ENCODE assay signal across 21 mouse cellular contexts in the genomic region with DNA sequence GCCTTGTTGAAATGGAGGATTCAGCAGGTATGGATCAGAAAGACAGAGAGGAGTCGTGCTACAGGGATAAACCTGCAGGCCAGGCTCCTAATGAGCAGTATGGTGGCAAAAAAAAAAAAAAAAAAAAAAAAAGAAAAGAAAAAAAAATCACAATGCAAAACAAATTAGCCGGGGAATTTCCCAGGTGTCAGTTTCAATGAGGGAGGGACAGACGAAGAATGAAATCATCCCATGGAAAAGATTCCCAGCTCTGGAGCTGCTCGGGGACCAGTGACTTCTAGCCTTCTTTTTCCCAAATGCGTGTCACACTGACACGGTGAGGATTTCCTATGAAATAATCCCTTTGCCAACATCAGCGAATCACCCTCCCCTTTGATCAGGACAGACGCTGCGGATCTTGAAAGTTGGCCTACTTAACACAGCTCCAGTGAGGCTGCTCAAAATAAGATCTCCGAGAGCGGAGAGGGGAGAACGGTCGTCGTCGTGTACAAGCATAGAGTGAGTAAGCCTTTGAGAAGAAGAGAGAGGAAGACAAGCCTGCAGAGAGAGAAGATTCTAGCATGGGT.
A peak's percentile ranks its signal among the peaks of the same experiment; 100 is the strongest.
DNase-seq lines count a peak whose midpoint lies in the region; ATAC-seq and TF ChIP-seq lines count a peak whose summit lies in the region.
"Had no signal": no experiment of that assay in that cellular context is flagged by ENCODE, and none has a peak within 500 bp of the region (broad histone marks: within the 10 kb centered on the region; RNA-seq: fewer than 3 reads in every experiment).

No protein-coding gene starts in this region.

- H3K27me3 ChIP-seq in forebrain, embryonic 10.5 days (ENCODE audit: poor library complexity, severe bottlenecking), result peaks cover 47% of the 10 kb centered on the region
- no peaks in the 10 kb centered on the region for H3K27me3 ChIP-seq in forebrain, embryonic 14.5 days (replicated peaks; ENCODE audit: control insufficient read depth, insufficient read depth, low read length)
- no peaks in the 10 kb centered on the region for H3K27me3 ChIP-seq in hindbrain, postnatal 0 days (ENCODE audit: insufficient read depth, low read length)
- no peaks in the 10 kb centered on the region for H3K27me3 ChIP-seq in hindbrain, embryonic 14.5 days (ENCODE audit: control insufficient read depth, insufficient read depth, low read length)
- H3K27me3 ChIP-seq: hindbrain, embryonic 12.5 days; intestine, embryonic 15.5 days; liver, embryonic 15.5 days had no signal

- no peak for TF ChIP-seq CTCF in hindbrain, postnatal 0 days (IDR thresholded peaks at IDR 0.05; ENCODE audit: low read depth)

- H3K36me3 ChIP-seq in forebrain, embryonic 10.5 days (replicated peaks), result no peaks in the 10 kb centered on the region
- no peaks in the 10 kb centered on the region for H3K36me3 ChIP-seq in forebrain, embryonic 14.5 days (ENCODE audit: control insufficient read depth, insufficient read depth, low read length)
- no peaks in the 10 kb centered on the region for H3K36me3 ChIP-seq in hindbrain, postnatal 0 days (ENCODE audit: insufficient read depth, low read length)
- H3K36me3 ChIP-seq in hindbrain, embryonic 14.5 days (replicated peaks; ENCODE audit: control insufficient read depth, insufficient read depth), result no peaks in the 10 kb centered on the region
- H3K36me3 ChIP-seq: G1E; heart, embryonic 10.5 days; hindbrain, embryonic 12.5 days; intestine, embryonic 15.5 days; limb, embryonic 10.5 days; liver, embryonic 15.5 days had no signal

- H3K4me1 ChIP-seq in forebrain, embryonic 10.5 days, result peaks cover 74% of the 10 kb centered on the region
- H3K4me1 ChIP-seq in forebrain, embryonic 14.5 days (ENCODE audit: control insufficient read depth, insufficient read depth, low read length), result peaks cover 8% of the 10 kb centered on the region; the same call in 1 of the 2 replicates
- H3K4me1 ChIP-seq in hindbrain, postnatal 0 days (ENCODE audit: insufficient read depth, low read length), result no peaks in the 10 kb centered on the region
- no peaks in the 10 kb centered on the region for H3K4me1 ChIP-seq in hindbrain, embryonic 14.5 days (replicated peaks; ENCODE audit: control insufficient read depth, insufficient read depth, low read length)
- H3K4me1 ChIP-seq: liver, embryonic 15.5 days had no signal

- no peak overlapping the region for H3K4me2 ChIP-seq in forebrain, embryonic 14.5 days (ENCODE audit: low read length)
- H3K4me2 ChIP-seq in hindbrain, postnatal 0 days (ENCODE audit: low read depth, low read length), result no peak overlapping the region
- no peak overlapping the region for H3K4me2 ChIP-seq in hindbrain, embryonic 14.5 days (replicated peaks)
- H3K4me2 ChIP-seq: hindbrain, embryonic 12.5 days; intestine, embryonic 15.5 days; liver, embryonic 15.5 days had no signal

- intact Hi-C loops in left cerebral cortex, postnatal 4 days (cut with DNase I), result no loop called here

- H3K4me3 ChIP-seq in forebrain, embryonic 10.5 days, result no peak overlapping the region
- no peak overlapping the region for H3K4me3 ChIP-seq in forebrain, embryonic 14.5 days (ENCODE audit: low read depth, low read length)
- no peak overlapping the region for H3K4me3 ChIP-seq in hindbrain, postnatal 0 days (ENCODE audit: low read length)
- H3K4me3 ChIP-seq in hindbrain, embryonic 14.5 days (replicated peaks; ENCODE audit: low read length), result no peak overlapping the region
- H3K4me3 ChIP-seq: heart, embryonic 10.5 days; hindbrain, embryonic 12.5 days; intestine, embryonic 15.5 days; limb, embryonic 10.5 days; liver, embryonic 15.5 days had no signal

- 0 out of 2 replicates have a peak overlapping the region, but pooled peaks have one; percentile 37 for H3K27ac ChIP-seq in forebrain, embryonic 10.5 days
- no peak overlapping the region for H3K27ac ChIP-seq in forebrain, embryonic 14.5 days (ENCODE audit: low read depth, low read length)
- H3K27ac ChIP-seq in hindbrain, postnatal 0 days, result no peak overlapping the region
- no peak overlapping the region for H3K27ac ChIP-seq in hindbrain, embryonic 14.5 days
- H3K27ac ChIP-seq: hindbrain, embryonic 12.5 days; intestine, embryonic 15.5 days; liver, embryonic 15.5 days had no signal

- 60% methylated on average over 15 of the region's 15 CpGs for WGBS in forebrain, embryonic 10.5 days
- WGBS in forebrain, embryonic 14.5 days, result 43% methylated on average over 15 of the region's 15 CpGs
- 56% methylated on average over 15 of the region's 15 CpGs for WGBS in hindbrain, postnatal 0 days
- WGBS in hindbrain, embryonic 14.5 days, result 56% methylated on average over 15 of the region's 15 CpGs

- no peaks in the 10 kb centered on the region for H3K9me3 ChIP-seq in forebrain, embryonic 10.5 days
- no peaks in the 10 kb centered on the region for H3K9me3 ChIP-seq in forebrain, embryonic 14.5 days (replicated peaks; ENCODE audit: control insufficient read depth, low read length)
- no peaks in the 10 kb centered on the region for H3K9me3 ChIP-seq in hindbrain, postnatal 0 days (ENCODE audit: low read length)
- no peaks in the 10 kb centered on the region for H3K9me3 ChIP-seq in hindbrain, embryonic 14.5 days (ENCODE audit: control insufficient read depth, low read length)
- H3K9me3 ChIP-seq: G1E; heart, embryonic 10.5 days; hindbrain, embryonic 12.5 days; intestine, embryonic 15.5 days; limb, embryonic 10.5 days; liver, embryonic 15.5 days had no signal

- H3K9ac ChIP-seq in forebrain, embryonic 14.5 days (ENCODE audit: low read length), result no peak overlapping the region
- H3K9ac ChIP-seq in hindbrain, postnatal 0 days (replicated peaks; ENCODE audit: low read length), result no peak overlapping the region
- no peak overlapping the region for H3K9ac ChIP-seq in hindbrain, embryonic 14.5 days
- H3K9ac ChIP-seq: forebrain, postnatal 0 days; hindbrain, embryonic 12.5 days; intestine, embryonic 15.5 days; liver, embryonic 15.5 days had no signal

- no peak for DNase-seq in forebrain, embryonic 10.5 days (ENCODE audit: extremely low spot score, low spot score)
- DNase-seq in forebrain, embryonic 14.5 days (ENCODE audit: low spot score), result no peak
- peak; percentile 31 for DNase-seq in hindbrain, postnatal 0 days (ENCODE audit: low spot score)
- DNase-seq in hindbrain, embryonic 14.5 days (ENCODE audit: low spot score), result no peak
- DNase-seq in Muller cell, postnatal 12 days (ENCODE audit: inconsistent ontology term), result peak; percentile 31
- DNase-seq in retina, postnatal 1 day, result peak; percentile 66
- no peak for DNase-seq in left cerebral cortex, postnatal 4 days
- DNase-seq: adrenal gland, postnatal 14 days; cerebellum, adult 11 months; forebrain, postnatal 0 days; kidney, adult 8-10 months; kidney, postnatal 14 days; liver; lung, postnatal 4 days had no signal

- no peak for ATAC-seq in forebrain, embryonic 14.5 days
- ATAC-seq in hindbrain, postnatal 0 days, result no peak
- no peak for ATAC-seq in hindbrain, embryonic 14.5 days (ENCODE audit: low FRiP score)
- ATAC-seq: activated CD4-positive, CD25-positive, alpha-beta regulatory T cell, adult 4 months; forebrain, postnatal 0 days; intestine, embryonic 15.5 days had no signal

Comparison
In these comparisons a context has a peak if more than half of its experiments do, and no peak if none do; other contexts are left out.
1. DNase-seq: peak in hindbrain, postnatal 0 days (single experiment), Muller cell, postnatal 12 days (single experiment) and retina, postnatal 1 day (single experiment); none in forebrain, embryonic 10.5 days (single experiment), forebrain, embryonic 14.5 days (single experiment), hindbrain, embryonic 14.5 days (single experiment) and left cerebral cortex, postnatal 4 days (single experiment).